In genomic region chr2:29443626-29444217, GRCm38 (mm10) we compare ENCODE assay signal across 20 mouse cellular contexts.
A peak's percentile ranks its signal among the peaks of the same experiment; 100 is the strongest.
DNase-seq lines count a peak whose midpoint lies in the region; ATAC-seq lines count a peak whose summit lies in the region.
"Had no signal": no experiment of that assay in that cellular context is flagged by ENCODE, and none has a peak within 500 bp of the region (broad histone marks: within the 10 kb centered on the region; RNA-seq: fewer than 3 reads in every experiment).

No protein-coding gene starts in this region.

- ATAC-seq in forebrain, embryonic 11.5 days (replicated peaks; ENCODE audit: low FRiP score) = no peak
- ATAC-seq: CD4-positive, CD25-positive, alpha-beta regulatory T cell, adult 4 months; hindbrain, postnatal 0 days; lung, postnatal 0 days; midbrain, embryonic 13.5 days had no signal

- H3K36me3 ChIP-seq in forebrain, embryonic 11.5 days (ENCODE audit: control insufficient read depth, insufficient read depth, low read length) = no peaks in the 10 kb centered on the region
- H3K36me3 ChIP-seq: heart, embryonic 15.5 days; midbrain, embryonic 13.5 days; neural tube, embryonic 12.5 days; stomach, embryonic 15.5 days had no signal

- peaks cover 15% of the 10 kb centered on the region; the same call in 1 of the 2 replicates for H3K4me1 ChIP-seq in forebrain, embryonic 11.5 days (replicated peaks; ENCODE audit: control insufficient read depth, insufficient read depth, low read length)
- H3K4me1 ChIP-seq: stomach, embryonic 15.5 days had no signal

- no peak overlapping the region for H3K9ac ChIP-seq in forebrain, embryonic 11.5 days (ENCODE audit: low read length)
- H3K9ac ChIP-seq: heart, embryonic 15.5 days; midbrain, embryonic 13.5 days; neural tube, embryonic 12.5 days; stomach, embryonic 15.5 days had no signal

- 69% methylated on average over 2 of the region's 2 CpGs for WGBS in forebrain, embryonic 11.5 days

- H3K27ac ChIP-seq in forebrain, embryonic 11.5 days (ENCODE audit: low read depth, low read length) = peak overlapping the region; percentile 54; the same call in 1 of the 2 replicates
- H3K27ac ChIP-seq: heart, embryonic 15.5 days; hindbrain, postnatal 0 days; midbrain, embryonic 13.5 days; neural tube, embryonic 12.5 days; stomach, embryonic 15.5 days had no signal

- H3K4me2 ChIP-seq in forebrain, embryonic 11.5 days (ENCODE audit: low read depth, low read length, severe bottlenecking) = no peak overlapping the region
- H3K4me2 ChIP-seq: heart, embryonic 15.5 days; midbrain, embryonic 13.5 days; neural tube, embryonic 12.5 days; stomach, embryonic 15.5 days had no signal

- H3K9me3 ChIP-seq in forebrain, embryonic 11.5 days (ENCODE audit: control insufficient read depth, low read length) = no peaks in the 10 kb centered on the region
- H3K9me3 ChIP-seq: heart, embryonic 15.5 days; midbrain, embryonic 13.5 days; neural tube, embryonic 12.5 days; stomach, embryonic 15.5 days had no signal

- no peak overlapping the region for H3K4me3 ChIP-seq in forebrain, embryonic 11.5 days (ENCODE audit: low read depth, low read length)
- H3K4me3 ChIP-seq: heart, embryonic 15.5 days; midbrain, embryonic 13.5 days; neural tube, embryonic 12.5 days; stomach, embryonic 15.5 days had no signal

- H3K27me3 ChIP-seq in forebrain, embryonic 11.5 days (ENCODE audit: control insufficient read depth, insufficient read depth, low read length) = no peaks in the 10 kb centered on the region
- H3K27me3 ChIP-seq: heart, embryonic 15.5 days; midbrain, embryonic 13.5 days; neural tube, embryonic 12.5 days; stomach, embryonic 15.5 days had no signal

- DNase-seq in adrenal gland, adult 2 months = peak; percentile 66
- no peak for DNase-seq in adrenal gland, postnatal 4 days (ENCODE audit: low spot score in 2 of 2)
- peak; percentile 38 for DNase-seq in adrenal gland, postnatal 10 days
- DNase-seq in forebrain, embryonic 11.5 days (ENCODE audit: low spot score) = no peak
- DNase-seq in retina, embryonic 14.5 days (ENCODE audit: low spot score) = peak; percentile 32
- no peak for DNase-seq in right cerebral cortex, adult 18-20 months
- no peak for DNase-seq in adipocyte (ENCODE audit: low spot score)
- DNase-seq: cerebellum, adult 8-10 months; heart, adult 18-20 months; kidney, adult 18-20 months; kidney, postnatal 10 days; right cerebral cortex, postnatal 14 days; thymus, postnatal 14 days had no signal

Comparison
In these comparisons a context has a peak if more than half of its experiments do, and no peak if none do; other contexts are left out.
1. DNase-seq: peak in adrenal gland, adult 2 months (single experiment), adrenal gland, postnatal 10 days (single experiment) and retina, embryonic 14.5 days (single experiment); none in adrenal gland, postnatal 4 days (0 of 2), forebrain, embryonic 11.5 days (single experiment), right cerebral cortex, adult 18-20 months (single experiment) and adipocyte (single experiment).